Mouse (Mus musculus) naive thymus-derived CD4-positive, alpha-beta T cell, adult 5 months (primary cell): ENCODE measurements around the gene Gm49398. TPM values are rescaled to one million over a fixed set of nuclear protein-coding genes. Genes with fewer than 3 reads are reported as not detected.

Experiments used
- polyA plus RNA-seq: library from polyadenylated mRNA; unstranded; fragments of 100-300 nt; shearing (Covaris generic); gene quantifications from one replicate; pipeline ENCODE4 v1.2.1, GENCODE M21; 2017

Gene Gm49398
- polyA plus RNA-seq: not detected

DNA sequence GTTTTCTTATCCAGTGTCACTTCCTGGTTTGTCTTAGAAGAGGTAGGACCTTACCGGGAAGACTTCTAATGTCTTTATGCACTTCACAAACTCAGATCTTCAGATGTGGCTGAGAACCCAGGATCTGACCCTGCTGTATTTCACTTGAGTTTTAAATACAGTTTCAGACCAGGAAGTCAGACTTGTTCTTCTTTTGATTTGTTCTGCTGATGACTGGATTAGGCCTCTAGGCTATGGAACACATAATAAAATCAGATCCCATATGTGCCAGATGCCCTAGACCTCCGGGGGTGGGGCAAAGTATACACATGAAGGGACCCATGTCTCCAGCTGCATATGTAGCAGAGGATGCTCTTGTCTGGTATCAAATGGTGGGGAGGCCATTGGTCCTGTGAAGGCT is at the start of gene Gm49398:
TSS of gene Gm49398 (minus strand) at position 101 of the 400 bp plus-strand sequence.

DNA sequence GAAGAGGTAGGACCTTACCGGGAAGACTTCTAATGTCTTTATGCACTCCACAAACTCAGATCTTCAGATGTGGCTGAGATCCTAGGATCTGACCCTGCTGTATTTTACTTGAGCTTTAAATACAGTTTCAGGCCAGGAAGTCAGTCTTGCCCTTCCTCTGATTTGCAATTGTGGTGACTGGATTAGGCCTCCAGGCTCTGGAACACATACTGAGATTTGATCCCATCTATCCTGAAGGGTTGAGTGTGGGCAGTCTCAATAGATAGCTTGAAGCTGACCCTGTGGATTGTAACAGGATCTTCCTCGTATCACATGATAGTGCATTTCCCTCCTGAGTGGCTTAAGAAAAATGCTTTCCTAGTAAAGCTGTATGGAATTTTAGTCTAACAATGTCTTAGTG is 33.4 kb downstream of the Gm49398 start, which contains the start of gene Cts8:
TSS of gene Cts8 (minus strand) at position 101 of the 400 bp plus-strand sequence.

DNA sequence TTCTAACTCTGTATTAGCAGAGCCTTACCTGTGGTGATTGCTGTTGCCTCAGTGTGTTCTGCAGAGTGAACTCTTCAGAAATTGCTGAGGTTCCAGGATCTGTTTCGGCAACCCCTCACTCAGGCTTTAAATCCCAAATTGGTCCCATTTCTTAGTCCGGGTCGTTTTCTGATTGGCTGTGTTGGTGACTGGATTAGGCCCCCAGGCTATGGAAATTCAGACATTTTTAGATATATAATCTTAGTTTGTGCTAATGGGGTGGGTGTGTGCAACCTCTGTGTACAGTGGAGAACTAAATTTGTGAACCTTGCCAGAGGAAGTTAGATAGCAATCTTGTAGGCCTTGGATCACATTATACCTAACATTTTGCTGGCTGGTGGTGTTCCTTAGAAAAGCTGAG is 85.3 kb downstream of the Gm49398 start, which contains the start of gene Cts6:
TSS of gene Cts6 (minus strand) at position 101 of the 400 bp plus-strand sequence.

Other genes starting within 250 kb of the Gm49398 start
- gene Ctsq, start 248.2 kb downstream of the Gm49398 start, polyA plus RNA-seq: not detected
- not detected for gene Ctsr, start 124.6 kb downstream of the Gm49398 start, polyA plus RNA-seq
- not detected for gene Cts6, start 85.4 kb downstream of the Gm49398 start, polyA plus RNA-seq
- not detected for gene Cts8, start 33.5 kb downstream of the Gm49398 start, polyA plus RNA-seq
- gene Cts7, start 69.4 kb upstream of the Gm49398 start, polyA plus RNA-seq: not detected